Mouse (Mus musculus) heart, embryonic 16.5 days (tissue): ENCODE measurements around the gene Sap30l. TPM values are rescaled to one million over a fixed set of nuclear protein-coding genes. Genes with fewer than 3 reads are reported as not detected.
A peak's percentile ranks its signal among the peaks of the same experiment; 100 is the strongest.

Source experiments
- ATAC-seq: fragments of 200-750 bp; cut with Nextera tagmentation; replicated peaks from 2 replicates; pipeline ENCODE4 v1.8.0; 2017; ENCODE audit warnings: moderate number of reproducible peaks; ENCODE audit not compliant: insufficient read depth, low FRiP score; ENCODE audit errors: extremely low read depth
- H3K27ac ChIP-seq: fragments of 300-500 bp; sonication (generic); 2 replicates; pipeline ENCODE4 v1.5.1; 2014; ENCODE audit warnings: mild to moderate bottlenecking, low read length, control low read depth, moderate library complexity
- H3K27me3 ChIP-seq: fragments of 300-500 bp; sonication (generic); 2 replicates; pipeline ENCODE4 v1.6.1; 2014; ENCODE audit warnings: low read length, mixed read lengths; ENCODE audit not compliant: control insufficient read depth, insufficient read depth
- H3K36me3 ChIP-seq: fragments of 300-500 bp; sonication (generic); 2 replicates; pipeline ENCODE4 v1.6.1; 2014; ENCODE audit not compliant: control insufficient read depth, insufficient read depth
- H3K4me1 ChIP-seq: fragments of 300-500 bp; sonication (generic); 2 replicates; pipeline ENCODE4 v1.6.1; 2014; ENCODE audit warnings: low read length, mixed read lengths; ENCODE audit not compliant: control insufficient read depth, insufficient read depth
- H3K4me2 ChIP-seq: fragments of 300-500 bp; sonication (generic); 2 replicates; pipeline ENCODE4 v1.6.1; 2014; ENCODE audit warnings: low read depth, mild to moderate bottlenecking, control low read depth, low read length
- H3K4me3 ChIP-seq: fragments of 300-500 bp; sonication (generic); 2 replicates; pipeline ENCODE4 v1.5.1; 2014; ENCODE audit warnings: mild to moderate bottlenecking, control low read depth, low read length
- H3K9ac ChIP-seq: fragments of 300-500 bp; sonication (generic); 2 replicates; pipeline ENCODE4 v1.6.1; 2014; ENCODE audit warnings: low read length, control low read depth
- H3K9me3 ChIP-seq: fragments of 300-500 bp; sonication (generic); replicated peaks from 2 replicates; pipeline ENCODE4 v1.6.1; 2016; ENCODE audit warnings: low read length; ENCODE audit not compliant: control insufficient read depth
- WGBS: fragments of 180-500 bp; shearing (Covaris S2); extraction: QIAGEN DNeasy Blood & Tissue Kit; methylation state at CpG from one replicate; pipeline ENCODE4 v1.1.7; 2014; 5-methylcytosine and 5-hydroxymethylcytosine counted together
- polyA plus RNA-seq: library from polyadenylated mRNA; unstranded; fragments of >200 nt; fragmentation: Nextera tagmentation; extraction: Ambion mirVana; gene quantifications from 2 replicates; pipeline ENCODE4 v1.2.1, GENCODE M21; 2015

Gene Sap30l
- polyA plus RNA-seq, 1 experiment from 2014 or later, result 5.7 TPM

DNA sequence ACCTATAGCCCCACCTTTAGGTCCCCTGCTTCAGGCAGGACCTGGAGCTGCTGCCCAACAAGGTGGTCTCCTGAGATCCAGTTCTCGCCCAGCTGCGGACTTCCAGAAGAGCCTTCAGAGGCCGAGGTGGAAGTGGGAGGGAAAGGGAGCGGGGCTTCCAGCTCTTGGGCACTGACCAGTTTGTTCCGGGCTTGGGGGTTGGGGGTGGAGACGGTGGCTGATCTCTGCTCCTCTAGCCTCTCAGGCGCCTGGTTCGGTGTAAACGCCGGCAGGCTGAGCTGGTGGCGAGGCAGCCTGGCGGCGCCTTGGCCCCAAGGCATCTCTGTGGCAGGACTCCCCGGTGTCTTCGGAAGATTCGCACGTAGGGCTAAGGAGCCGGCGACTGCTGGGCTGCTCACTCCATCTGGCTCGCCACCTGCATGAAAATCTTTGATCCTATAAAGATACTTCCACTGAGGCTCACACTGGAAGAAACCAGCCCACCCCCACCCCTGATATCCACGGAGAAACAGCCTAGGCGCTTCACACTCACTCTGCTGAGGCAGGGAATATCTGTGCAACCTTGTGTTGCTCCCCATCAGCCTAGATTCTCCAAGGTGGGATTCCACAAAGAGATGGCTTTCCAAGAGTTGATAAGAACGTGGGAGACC is 31.2 kb downstream of the Sap30l start, which contains the start of gene Hand1:
TSS of gene Hand1 (minus strand) at position 267 of the 650 bp plus-strand sequence.
- Histone ChIP-seq H3K27me3 (peaks cover 68% of the 10 kb centered on the region), H3K4me3 (peak within 1 kb of the TSS; percentile 48), H3K9ac (peak within 1 kb of the TSS; percentile 64), H3K4me2 (peak within 1 kb of the TSS; percentile 81), H3K36me3 (no peaks in the 10 kb centered on the region), H3K4me1 (peaks cover 13% of the 10 kb centered on the region), H3K9me3 (no peaks in the 10 kb centered on the region), H3K27ac (peak within 1 kb of the TSS; percentile 76)
- no peak for ATAC-seq
- 23% methylated on average over 23 of the region's 23 CpGs for WGBS

GRCm38 (mm10) chr11:57833296-57833977 is 32.0 kb downstream of the Sap30l start:
- no peaks in the 10 kb centered on the region for H3K36me3 ChIP-seq
- H3K4me1 ChIP-seq, result peaks cover 7% of the 10 kb centered on the region
- H3K27me3 ChIP-seq, result peaks cover 68% of the 10 kb centered on the region
- H3K9ac ChIP-seq, result peak overlapping the region; percentile 57
- no peaks in the 10 kb centered on the region for H3K9me3 ChIP-seq
- H3K4me2 ChIP-seq, result peak overlapping the region; percentile 54
- ATAC-seq, result no peak
- H3K4me3 ChIP-seq, result peak overlapping the region; percentile 31
- 16% methylated on average over 30 of the region's 30 CpGs for WGBS
- H3K27ac ChIP-seq, result peak overlapping the region; percentile 21; the same call in 1 of the 2 replicates

DNA sequence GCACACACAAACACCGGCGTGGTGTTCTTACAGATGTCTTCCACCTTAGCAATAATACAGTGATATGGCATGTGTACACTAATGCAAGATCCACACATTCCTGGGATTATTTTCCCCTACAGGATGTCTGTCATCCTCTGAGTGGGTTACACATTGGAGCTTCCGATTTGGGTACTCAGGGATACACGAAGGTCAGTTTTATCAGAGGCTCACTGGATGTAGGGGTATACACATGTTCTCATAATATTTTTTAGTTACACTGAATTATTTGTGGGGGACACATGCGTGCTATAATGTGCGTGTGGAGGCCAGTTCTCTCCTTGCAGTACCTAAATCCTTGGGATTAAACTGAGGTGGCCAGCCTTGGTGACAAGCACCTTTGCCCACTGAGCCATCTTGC is 32.6 kb downstream of the Sap30l start:
- Histone ChIP-seq H3K9ac (peak overlapping the region; percentile 57; the same call in 1 of the 2 replicates), H3K36me3 (no peaks in the 10 kb centered on the region), H3K4me3 (peak overlapping the region; percentile 31), H3K9me3 (no peaks in the 10 kb centered on the region), H3K27me3 (peaks cover 73% of the 10 kb centered on the region), H3K27ac (no peak overlapping the region), H3K4me2 (peak overlapping the region; percentile 54), H3K4me1 (peaks cover 3% of the 10 kb centered on the region)
- WGBS, result 32% methylated on average over 6 of the region's 6 CpGs
- ATAC-seq, result no peak

DNA sequence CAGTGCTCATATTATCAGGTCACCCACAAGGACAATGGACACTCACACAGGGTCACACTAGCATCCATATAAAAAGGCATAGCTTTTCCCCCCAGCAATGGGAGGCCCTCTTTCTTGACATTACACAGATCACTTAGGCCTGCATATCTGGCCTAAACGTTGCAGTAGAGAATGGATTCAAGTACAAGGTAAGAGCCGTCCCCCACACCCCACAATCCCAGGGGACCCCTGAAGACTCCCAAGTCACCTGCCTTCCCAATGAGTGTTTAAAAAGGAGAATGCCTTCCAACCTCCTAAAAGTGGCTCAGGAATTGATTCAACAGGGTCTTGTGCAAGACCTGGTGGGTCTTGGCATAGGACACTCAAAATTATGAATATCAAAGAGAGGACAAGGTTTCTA is 33.9 kb downstream of the Sap30l start:
- H3K27ac ChIP-seq, result no peak overlapping the region
- H3K27me3 ChIP-seq, result peaks cover 80% of the 10 kb centered on the region
- no peak for ATAC-seq
- H3K9ac ChIP-seq, result no peak overlapping the region
- no peak overlapping the region for H3K4me3 ChIP-seq
- no peak overlapping the region for H3K4me2 ChIP-seq
- no peaks in the 10 kb centered on the region for H3K9me3 ChIP-seq
- no peaks in the 10 kb centered on the region for H3K36me3 ChIP-seq
- 25% methylated on average over 2 of the region's 2 CpGs for WGBS
- H3K4me1 ChIP-seq, result peaks cover 3% of the 10 kb centered on the region

- Histone ChIP-seq H3K4me2 (no peak overlapping the region), H3K27me3 (peaks cover 78% of the 10 kb centered on the region), H3K27ac (no peak overlapping the region), H3K36me3 (no peaks in the 10 kb centered on the region), H3K4me3 (no peak overlapping the region), H3K9me3 (no peaks in the 10 kb centered on the region), H3K4me1 (peaks cover 3% of the 10 kb centered on the region), H3K9ac (no peak overlapping the region)
- ATAC-seq, result no peak
- 28% methylated on average over 3 of the region's 3 CpGs for WGBS
Measured at GRCm38 (mm10) chr11:57835931-57836330, 34.5 kb downstream of the Sap30l start.

- Histone ChIP-seq H3K4me1 (peaks cover 3% of the 10 kb centered on the region), H3K9ac (no peak overlapping the region), H3K9me3 (no peaks in the 10 kb centered on the region), H3K27me3 (peaks cover 76% of the 10 kb centered on the region), H3K4me2 (peak overlapping the region; percentile 63; the same call in 1 of the 2 replicates), H3K36me3 (no peaks in the 10 kb centered on the region), H3K4me3 (no peak overlapping the region), H3K27ac (no peak overlapping the region)
- ATAC-seq, result no peak
- WGBS, result 24% methylated on average over 9 of the region's 9 CpGs
Measured at GRCm38 (mm10) chr11:57836401-57836800, 35.0 kb downstream of the Sap30l start.

GRCm38 (mm10) chr11:57836872-57837680 is 35.6 kb downstream of the Sap30l start:
- peak overlapping the region; percentile 49; the same call in 1 of the 2 replicates for H3K9ac ChIP-seq
- ATAC-seq, result no peak
- peaks cover 3% of the 10 kb centered on the region for H3K4me1 ChIP-seq
- no peaks in the 10 kb centered on the region for H3K9me3 ChIP-seq
- peak overlapping the region; percentile 63 for H3K4me2 ChIP-seq
- WGBS, result 6% methylated on average over 38 of the region's 38 CpGs
- H3K27ac ChIP-seq, result no peak overlapping the region
- H3K36me3 ChIP-seq, result no peaks in the 10 kb centered on the region
- peak overlapping the region; percentile 37 for H3K4me3 ChIP-seq
- H3K27me3 ChIP-seq, result peaks cover 70% of the 10 kb centered on the region

GRCm38 (mm10) chr11:57837861-57838680 is 36.6 kb downstream of the Sap30l start:
- H3K9ac ChIP-seq, result no peak overlapping the region
- 35% methylated on average over 22 of the region's 22 CpGs for WGBS
- H3K9me3 ChIP-seq, result no peaks in the 10 kb centered on the region
- H3K27ac ChIP-seq, result no peak overlapping the region
- H3K4me3 ChIP-seq, result no peak overlapping the region
- no peak overlapping the region for H3K4me2 ChIP-seq
- peaks cover 71% of the 10 kb centered on the region for H3K27me3 ChIP-seq
- H3K4me1 ChIP-seq, result peaks cover 3% of the 10 kb centered on the region
- H3K36me3 ChIP-seq, result no peaks in the 10 kb centered on the region
- ATAC-seq, result no peak
